Mouse (Mus musculus): ENCODE results near the gene Mybpc2. TPM values are rescaled to one million over a fixed set of nuclear protein-coding genes. Genes with fewer than 3 reads are reported as not detected.

The Mybpc2 gene
- under 1 TPM in 3 of 4 experiments, not detected in 1; 0.10 to 0.57 (median 0.14) TPM for total RNA-seq (2022)

DNA sequence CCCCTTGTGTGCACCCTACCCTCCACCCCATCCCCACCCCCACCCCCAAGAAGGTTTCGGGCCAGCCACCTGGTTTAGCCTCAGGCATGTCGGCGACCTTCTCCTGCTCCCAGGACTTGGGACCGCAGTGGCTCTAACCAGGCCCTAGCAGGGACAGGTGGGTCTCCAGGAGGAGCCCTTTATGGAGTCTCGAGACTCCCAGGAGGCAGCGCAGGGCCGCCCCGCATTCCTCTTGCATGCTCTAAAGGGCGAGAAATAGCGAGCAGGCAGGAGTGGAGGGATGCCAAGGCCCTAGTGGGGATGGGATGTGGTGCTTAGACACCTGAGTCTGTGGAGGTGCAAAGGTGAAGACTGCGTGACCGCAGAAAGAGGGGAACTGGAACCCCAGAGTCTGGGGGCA is at the start of gene Mybpc2:
TSS of gene Mybpc2 (minus strand) at position 155 of the 400 bp plus-strand sequence.
- no peak for DNase-seq (ENCODE audit: low spot score in 2 of 2)

DNA sequence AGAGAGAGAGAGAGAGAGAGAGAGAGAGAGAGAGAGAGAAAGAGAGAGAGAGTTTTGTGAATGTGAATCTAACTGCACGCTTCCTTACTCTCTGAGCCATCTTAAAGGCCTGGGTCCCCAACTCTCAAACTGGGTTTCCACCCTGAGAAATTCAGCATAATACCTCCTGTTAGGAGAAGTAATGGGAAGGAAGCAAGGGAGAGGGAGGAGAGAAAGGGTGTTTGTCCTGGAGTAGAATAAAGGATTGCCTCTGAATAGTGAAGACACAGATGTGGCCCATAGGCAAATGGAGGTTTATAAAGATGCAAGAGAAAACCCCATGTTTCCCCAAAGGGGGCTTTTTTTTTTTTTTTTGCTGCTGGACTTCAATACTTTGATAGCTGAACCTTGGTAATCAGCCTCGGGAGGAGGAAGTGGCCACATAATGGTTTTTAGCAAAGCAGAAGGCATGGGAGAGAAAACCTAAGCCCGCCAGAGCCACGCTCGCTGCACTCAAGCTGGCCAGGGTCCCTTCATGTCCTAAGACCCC is 48.6 kb upstream of the Mybpc2 start:
- DNase-seq (ENCODE audit: low spot score in 2 of 2) = no peak

DNA sequence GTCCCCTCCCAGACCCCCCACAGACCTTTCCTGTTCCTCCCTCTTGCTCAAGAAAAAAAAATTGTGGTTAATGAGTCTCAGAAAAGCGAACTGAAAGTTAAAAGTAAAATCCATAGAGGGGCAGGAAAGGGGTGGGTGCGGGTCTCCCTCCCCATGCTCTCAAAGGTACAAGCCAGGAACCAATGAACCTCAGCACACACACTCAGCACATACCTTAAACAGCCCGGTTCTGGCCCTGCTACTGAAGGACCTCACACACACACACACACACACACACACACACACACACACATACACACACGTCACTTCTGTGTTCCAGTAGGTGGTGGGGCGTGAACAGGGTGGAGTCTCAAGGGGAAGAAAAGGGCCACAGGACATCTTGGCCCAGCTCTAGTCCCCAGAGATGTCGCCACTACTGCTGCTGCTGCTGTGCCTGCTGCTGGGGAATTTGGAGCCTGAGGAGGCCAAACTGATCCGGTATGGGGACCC is 47.8 kb upstream of the Mybpc2 start, which contains the start of gene Napsa:
TSS of gene Napsa (plus strand) at position 168 of the 489 bp plus-strand sequence.
- DNase-seq (ENCODE audit: low spot score in 2 of 2) = no peak

DNA sequence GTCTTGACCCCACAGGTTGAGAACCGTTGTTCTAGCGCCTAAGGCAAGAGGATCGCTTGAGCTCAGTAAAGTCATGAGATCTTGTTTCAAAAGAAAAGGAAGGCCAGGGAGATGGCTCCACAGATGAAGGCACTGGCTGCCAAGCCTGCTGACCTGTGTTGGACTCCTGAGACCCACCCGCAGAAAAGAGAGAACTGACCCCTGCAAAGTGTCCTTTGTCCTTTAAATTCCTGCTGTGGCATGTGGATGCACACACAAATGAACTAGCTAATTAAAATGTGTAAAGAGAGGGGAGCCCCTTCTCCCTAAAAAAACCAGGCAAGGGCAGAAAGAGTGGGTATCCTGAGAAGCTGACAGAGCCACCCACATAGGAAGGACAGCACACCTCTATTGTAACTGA is 47.4 kb upstream of the Mybpc2 start:
- no peak for DNase-seq (ENCODE audit: low spot score in 2 of 2)

DNA sequence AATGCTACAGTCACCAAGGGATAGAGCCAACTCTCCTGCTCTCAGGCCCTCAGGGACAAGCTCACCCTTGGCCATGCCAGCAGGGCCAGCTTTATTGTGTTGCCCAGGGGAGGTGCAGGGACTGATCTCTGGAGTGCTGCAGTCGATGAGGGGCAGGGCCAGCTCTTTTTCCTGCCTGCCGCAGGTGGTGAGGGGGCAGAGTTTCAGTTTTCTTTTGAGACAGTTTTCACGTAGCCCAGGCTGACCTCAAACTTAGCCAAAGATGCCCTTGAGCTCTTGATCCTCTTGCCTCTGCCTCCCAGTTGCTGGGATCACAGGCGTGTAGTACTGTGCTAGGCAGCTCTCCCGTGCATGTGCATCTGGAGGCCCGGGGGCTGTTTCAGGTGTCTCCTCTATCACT is 46.5 kb upstream of the Mybpc2 start:
- no peak for DNase-seq (ENCODE audit: low spot score in 2 of 2)

DNA sequence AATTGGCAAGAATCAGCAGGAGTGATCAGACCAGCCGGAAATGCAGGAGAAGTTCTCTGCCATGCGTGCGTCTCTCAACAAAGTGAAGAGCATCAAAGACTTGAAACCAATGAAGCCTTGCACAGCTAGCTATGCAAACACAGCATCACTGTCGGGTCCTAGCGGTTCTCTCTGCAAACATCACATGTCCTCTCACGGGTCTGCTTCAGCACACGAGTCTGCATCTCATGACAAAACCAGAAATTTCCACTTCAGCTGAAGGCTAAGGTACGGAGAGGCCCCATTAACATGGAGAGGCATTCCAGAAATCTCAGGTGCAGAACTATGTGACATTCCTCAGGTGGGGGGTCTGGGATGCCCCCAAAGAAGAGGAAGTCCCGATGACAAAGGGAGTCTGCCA is 44.3 kb upstream of the Mybpc2 start:
- no peak for DNase-seq (ENCODE audit: low spot score in 2 of 2)

DNA sequence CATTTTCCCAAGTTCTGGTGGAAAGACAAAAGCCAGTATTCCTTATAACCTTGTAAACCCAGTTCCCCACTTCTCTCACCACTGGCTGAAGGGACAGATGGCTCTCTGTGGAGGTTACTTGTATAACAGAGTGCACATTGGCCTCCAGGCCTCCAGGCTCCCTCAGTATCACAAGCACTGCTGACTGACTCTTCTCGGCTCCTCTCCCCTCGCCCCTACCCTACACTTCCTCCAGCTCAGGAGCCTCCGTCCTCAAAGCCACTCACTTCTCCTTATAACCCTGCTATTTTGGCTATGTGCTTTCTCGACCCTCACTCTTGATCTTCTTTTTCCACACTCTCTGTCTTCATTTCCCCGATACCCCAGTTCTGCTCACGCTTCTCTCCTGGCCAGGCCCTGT is 41.0 kb upstream of the Mybpc2 start:
- no peak for DNase-seq (ENCODE audit: low spot score in 2 of 2)

DNA sequence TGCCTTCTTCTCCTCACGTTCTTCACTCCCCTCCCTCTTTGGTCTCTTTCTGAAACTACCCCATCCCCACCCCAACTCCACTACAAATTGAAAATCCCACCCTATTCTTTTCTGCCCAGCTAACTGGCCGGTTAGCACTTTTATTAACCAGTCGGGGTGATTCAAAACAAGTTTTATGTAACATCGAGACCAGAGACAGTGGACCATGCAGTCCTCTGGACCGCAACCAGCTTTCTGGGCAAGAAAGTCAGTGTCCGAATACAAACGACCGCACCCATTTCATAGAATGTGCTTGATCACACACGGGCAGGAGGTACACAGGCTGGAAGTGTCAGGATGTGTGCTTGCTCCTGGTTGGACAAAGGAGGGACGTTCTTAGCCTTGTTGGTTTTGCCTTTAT is 40.0 kb upstream of the Mybpc2 start:
- no peak for DNase-seq (ENCODE audit: low spot score in 2 of 2)

DNA sequence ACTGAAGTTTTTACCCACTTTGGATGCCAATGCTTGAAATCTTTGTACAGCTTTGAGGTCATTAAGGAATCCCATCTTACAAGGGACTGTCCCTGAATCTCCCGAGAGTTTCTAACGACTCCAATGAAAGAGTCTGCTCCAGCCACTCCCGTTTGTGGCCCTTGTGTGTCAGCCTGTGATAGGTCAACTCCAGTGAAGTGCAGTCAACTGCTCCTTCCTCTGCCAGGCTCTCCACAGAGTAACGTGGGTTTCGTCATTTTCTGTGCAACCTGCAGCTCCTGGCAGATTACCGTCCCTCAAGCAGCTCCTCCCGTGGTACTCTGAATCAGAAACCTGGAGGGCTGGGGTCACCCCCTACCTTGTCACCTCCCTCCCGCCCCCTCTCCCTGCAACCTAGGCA is 38.8 kb upstream of the Mybpc2 start:
- DNase-seq (ENCODE audit: low spot score in 2 of 2) = no peak

DNA sequence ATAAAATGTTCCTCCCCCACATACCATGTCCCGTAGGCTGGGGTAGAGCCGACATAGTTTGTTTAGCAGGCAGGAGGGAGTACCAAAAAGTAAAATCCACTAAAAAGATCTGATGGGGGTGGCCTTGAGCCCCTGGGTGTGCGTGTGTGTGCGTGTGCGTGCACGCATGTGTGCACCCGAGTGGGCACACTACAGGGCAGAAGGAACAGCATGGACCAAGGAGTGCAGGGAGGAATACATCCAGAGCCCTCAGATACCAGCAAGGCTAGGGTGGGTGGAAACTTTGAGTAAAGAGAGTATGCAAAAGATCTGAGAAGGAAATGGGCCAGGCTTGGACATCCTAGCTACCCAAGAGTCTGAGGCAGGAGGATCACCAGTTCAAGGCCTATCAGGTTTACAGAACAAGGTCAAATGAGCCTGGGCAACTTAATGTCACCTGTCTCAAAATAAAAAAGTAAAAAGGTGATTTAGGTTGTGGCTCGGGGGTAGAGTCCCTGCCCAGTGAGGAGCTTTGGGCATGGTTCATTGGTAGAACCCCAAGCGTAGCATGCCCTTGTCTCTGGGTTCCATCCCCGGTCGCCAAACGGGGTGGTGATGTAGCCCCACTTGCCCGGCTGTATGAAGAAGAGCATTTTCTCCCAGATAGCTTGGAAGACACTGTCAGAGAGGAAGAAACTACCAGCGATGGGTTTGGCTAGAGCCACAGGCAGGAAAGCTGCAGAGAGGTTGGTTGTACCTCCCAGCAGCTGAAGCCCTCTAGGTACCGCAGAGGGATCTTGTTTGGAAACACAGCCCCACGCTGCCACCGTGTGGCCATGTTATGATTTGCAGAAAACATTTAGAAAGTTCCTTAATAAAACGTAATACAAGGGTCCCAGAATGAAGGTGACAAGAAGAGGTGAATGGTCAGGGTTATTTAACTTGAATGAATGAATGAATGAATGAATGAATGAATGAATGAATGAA is 36.3 kb upstream of the Mybpc2 start:
- DNase-seq (ENCODE audit: low spot score in 2 of 2) = peak in 1 of 2 experiments; percentile 84

DNA sequence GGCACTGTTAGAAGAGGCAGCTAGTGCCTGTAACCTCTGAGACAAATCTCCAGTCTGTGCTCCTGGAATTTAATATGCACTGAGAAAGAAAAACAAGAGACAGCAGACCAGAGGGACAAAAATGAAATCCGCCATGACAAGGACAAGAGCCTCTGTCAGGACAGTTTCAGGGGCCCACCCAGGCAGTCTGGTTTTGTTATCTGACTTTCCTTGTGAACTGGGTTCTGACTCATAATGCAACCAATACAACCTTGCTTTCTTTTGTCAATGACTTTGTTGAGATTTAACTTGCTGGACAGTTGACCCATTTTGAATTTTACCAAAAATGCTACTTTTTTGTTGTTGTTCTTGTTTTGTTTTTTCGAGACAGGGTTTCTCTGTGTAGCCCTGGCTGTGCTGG is 33.2 kb upstream of the Mybpc2 start:
- DNase-seq (ENCODE audit: low spot score in 2 of 2) = no peak

DNA sequence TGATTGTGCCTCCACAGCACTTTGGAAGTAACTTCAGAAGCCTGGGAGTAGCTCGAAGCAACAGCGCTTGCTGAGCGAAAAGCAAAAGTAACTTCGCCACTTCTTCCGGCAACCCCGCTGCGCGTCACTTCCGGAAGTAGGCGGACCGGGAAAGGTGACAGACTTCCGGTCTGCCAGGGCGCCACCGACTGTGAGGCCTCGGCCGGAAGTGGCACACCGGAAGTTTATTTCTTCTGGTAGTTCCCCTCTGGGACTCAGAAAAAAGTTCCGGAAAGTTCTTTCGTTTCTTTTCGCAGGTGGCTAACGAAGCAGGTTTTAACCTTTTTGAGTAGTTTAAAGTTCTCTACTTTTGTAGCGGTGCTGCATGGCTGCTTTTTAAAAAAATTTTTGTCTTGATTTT is 29.4 kb upstream of the Mybpc2 start, which contains the start of gene Nr1h2:
TSS of gene Nr1h2 (minus strand) at position 126 of the 400 bp plus-strand sequence.
- peak; percentile 92 to 95 for DNase-seq (ENCODE audit: low spot score in 2 of 2)

DNA sequence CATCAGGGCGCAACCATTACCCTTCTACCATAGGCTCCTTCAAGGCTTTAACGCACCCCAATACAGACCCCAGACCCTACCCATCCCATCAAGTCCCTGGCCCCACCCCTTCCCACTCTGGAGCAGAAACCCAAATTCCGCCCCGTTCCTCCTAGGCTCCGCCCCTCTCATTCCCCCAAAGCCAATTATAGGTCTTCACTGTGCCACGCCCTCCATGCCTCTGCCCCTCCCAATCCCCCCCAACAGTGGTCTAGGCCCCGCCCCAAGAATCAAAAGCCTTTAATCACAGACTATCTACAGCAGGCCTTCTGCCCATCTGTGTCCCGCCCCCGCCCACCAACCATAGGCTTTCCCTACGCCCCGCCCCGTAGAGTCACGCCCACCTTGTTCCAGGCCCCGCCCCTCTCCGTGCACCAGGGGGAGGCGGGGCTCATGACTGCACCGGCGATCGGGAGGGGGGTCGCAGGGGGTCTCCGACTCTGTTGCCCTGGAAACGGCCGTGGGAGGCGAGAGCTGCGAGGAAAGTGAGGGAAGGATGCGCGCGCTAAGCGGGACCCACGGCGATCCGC is 28.8 kb upstream of the Mybpc2 start:
- DNase-seq (ENCODE audit: low spot score in 2 of 2) = peak in 1 of 2 experiments; percentile 43

DNA sequence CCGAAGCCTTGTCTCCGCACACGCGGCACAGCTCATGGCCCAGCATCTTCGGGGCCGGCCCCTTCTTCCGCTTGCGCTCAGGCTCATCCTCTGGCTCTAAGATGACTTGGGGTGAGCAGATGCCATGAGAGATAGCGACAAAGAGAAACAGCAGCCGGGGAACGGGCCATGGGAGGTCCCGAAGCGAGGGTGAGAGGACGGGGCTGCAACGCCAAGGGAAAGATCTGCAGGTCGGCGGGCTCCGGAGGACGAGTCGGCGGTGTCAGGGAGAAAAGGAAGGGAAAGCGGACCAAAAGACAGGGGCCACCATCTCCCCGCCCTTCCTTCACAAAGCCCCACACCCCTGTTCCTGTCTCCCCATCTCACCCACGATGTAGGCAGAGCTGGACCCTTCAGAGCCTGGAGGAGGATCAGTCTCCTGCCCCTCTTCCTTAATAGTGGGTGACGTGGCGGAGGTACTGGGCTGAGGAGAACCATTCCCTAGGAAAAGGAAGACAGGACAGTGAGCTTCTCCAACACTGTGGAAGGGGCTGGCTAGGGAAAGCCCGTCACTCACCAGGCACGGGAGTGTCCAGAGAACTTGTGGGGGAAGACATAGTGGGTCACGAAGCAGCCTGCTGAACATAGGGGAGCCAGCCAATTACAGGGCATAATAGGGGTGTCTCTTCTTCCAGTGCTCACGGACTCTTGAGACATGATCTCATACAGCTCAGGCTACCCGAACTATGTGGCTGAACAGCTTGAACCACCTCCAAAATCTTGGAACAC is 27.9 kb upstream of the Mybpc2 start:
- no peak for DNase-seq (ENCODE audit: low spot score in 2 of 2)

DNA sequence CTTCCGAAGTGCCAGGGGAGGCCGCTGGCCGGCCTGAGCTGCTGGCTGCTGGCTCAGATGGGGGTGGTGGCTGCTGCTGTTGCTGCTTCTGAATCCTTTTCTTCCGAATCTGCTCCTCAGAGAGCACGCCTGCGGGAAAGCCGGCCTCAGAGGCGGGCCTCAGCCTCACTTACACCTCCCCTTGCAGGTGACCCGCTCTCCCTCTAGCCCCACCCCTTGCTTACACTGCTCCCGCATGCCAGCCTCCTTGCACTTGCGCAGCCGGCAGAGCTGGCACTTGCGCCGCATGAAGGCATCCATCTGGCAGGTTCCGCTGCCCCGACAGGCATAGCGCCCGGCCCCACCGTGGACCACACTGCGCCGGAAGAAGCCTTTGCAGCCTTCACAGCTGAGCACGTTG is 27.3 kb upstream of the Mybpc2 start:
- no peak for DNase-seq (ENCODE audit: low spot score in 2 of 2)

DNA sequence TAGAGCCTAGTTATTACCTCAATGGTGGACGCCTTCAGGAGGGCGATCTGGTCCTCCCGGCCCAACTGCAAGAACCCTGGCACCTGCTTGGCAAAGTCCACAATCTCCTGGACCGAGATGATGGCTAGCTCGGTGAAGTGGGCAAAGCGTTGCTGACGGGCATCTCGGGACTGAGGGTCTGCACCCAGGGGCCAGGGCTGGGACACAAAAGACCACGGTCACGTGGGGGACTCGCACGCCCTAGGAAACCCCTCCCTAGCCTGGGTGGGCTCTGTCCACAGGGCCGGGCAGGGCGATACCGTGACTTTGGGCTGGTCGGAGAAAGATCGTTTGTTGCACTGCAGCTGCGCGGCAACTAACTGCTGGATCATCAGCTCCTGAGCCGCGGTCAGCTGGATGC is 26.8 kb upstream of the Mybpc2 start:
- DNase-seq (ENCODE audit: low spot score in 2 of 2) = no peak

DNA sequence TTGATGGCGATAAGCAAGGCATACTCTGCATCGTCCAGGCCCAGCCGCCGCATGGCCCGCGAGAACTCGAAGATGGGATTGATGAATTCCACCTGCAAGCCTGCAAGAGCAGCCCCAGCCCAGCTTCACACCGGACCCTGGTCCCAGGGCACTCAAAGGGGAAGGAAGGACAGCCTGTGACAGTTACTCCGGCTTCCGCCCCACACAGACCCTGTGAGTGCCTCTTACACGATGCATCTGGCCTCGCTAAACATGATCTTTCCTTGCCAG is 25.9 kb upstream of the Mybpc2 start:
- no peak for DNase-seq (ENCODE audit: low spot score in 2 of 2)

DNA sequence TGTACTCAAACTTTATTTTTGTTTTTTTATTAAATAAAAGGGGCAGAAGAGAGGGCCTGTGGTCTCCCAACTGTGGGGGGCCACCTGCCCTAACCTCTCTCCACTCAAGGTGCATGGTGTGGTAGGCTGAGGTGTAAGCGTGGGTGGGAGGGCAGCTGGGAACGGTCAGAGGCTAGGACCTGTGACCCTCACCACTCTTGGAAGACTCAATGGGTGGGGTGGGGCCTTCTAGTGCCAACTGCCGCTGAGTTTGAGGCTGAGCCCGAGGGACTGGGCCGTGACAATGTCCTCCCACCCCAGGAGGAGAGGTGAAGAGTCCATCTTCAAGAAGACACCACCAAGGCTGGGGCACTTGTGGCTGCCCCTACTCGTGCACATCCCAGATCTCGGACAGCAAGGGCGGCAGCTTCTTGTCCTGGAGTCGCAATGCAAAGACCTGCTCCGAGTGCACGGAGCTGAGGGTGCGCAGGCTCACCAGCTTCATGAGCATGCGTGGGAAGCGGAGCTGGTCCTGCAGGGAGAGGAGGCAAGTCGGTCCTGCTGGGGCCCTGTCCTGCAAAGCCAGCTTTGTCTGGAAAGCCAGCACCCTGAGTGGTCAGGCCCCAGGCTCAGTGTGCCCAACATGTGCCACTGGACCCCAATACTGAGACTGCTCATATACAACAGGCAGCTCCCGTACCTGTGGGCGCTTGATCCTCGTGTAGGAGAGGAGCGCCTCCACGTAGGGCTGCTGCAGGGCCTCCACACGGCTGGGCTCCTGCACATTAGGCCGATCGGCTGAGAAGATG is 25.4 kb upstream of the Mybpc2 start:
- DNase-seq (ENCODE audit: low spot score in 2 of 2) = no peak

DNA sequence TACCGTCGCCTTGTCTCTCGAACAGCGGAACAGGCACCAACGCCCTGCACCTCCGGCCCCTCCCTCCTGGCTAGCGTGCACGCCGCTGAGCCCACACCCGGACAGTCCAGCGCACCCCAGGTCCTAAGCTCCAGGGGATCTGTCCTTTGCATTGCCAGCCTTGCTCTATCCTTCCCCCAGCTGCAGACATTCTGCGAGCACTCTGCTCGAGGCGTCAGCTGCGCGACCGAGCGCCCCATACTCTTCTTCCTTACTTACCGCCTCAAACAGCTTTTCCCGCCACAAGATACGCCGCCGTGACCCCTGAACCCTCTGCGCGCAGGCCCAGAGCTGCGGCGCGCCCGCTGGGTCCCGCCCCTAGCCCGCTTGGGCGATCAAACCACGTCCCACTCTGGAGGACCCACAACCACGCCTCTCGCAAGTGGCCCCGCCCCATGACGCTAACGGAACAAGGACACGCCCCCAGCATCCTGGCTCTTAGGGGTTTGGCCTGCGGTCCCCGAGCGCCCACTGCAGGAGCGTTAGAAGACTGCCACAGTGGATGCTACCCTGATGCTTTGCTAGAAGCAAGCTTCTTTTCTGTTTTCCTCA is 24.1 kb upstream of the Mybpc2 start, which contains the start of gene Pold1:
TSS of gene Pold1 (minus strand) at position 353 of the 591 bp plus-strand sequence.
- peak; percentile 99 for DNase-seq (ENCODE audit: low spot score in 2 of 2)

DNA sequence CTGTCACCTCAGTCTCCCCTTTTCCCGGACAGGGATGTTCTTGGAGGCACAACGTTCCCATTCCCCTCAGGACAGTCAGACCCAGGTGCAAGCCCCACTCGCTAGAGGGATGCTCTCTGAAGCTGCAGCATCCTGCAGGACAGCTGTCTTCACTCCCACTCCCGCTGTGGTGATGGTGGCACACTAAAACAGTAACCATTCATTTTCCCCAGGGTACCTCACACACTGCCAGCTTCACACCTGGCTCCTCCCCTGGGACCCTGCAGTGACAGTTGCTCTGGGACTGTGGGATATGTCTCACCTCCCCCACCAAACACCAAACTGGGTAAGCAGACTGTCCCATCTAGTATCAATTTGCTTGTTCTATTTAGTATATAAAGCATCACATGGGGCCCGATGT is 23.3 kb upstream of the Mybpc2 start:
- DNase-seq (ENCODE audit: low spot score in 2 of 2) = no peak

Data from layer of hippocampus, adult 8-10 months (tissue).